Mouse (Mus musculus): ENCODE data around the gene Trpv6.

The Trpv6 gene

DNA sequence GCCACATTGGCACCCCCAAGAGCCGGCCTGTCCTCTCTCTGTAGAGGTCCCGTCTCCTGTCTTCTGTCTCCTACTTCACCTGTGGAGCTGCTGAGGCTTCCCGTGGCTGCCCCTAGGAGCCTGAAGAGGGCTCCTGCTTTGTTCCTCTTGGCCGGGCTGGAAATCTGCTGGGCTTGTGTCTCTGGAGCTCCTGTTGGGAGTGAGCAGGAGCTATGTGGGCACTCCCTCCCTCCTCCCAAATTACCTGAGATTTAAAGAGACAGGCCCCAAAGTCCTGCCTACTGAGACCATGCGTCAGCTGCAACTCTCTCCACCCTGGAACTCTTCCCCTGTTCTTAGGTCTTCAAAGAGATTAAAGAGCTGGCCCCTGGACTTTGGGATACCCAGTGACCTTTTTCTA lies at the start of gene Trpv6:
TSS of gene Trpv6 (minus strand) at position 228 of the 400 bp plus-strand sequence.
- DNase-seq (ENCODE audit: low spot score in 2 of 2): no peak

DNA sequence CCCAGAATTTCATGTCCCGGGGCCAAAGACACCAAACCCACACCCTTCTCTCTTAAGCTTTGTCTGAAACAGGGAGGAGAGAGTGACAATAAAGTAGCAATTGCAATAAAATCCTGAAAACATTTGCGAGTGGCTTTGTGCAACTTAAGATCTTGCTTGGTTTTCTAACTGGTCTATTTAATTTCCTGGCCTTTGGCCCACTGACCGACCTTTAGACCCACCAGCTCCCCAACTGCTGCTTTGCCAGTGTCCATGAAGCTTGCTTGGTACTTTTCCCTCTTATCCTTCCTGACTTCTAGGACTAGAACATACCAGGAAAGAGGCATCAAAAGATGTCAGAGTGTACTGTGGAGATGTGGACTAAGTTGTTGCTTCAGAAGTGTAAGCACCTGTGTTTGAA lies 49.4 kb upstream of the Trpv6 start:
- no peak for DNase-seq (ENCODE audit: low spot score in 2 of 2)

DNA sequence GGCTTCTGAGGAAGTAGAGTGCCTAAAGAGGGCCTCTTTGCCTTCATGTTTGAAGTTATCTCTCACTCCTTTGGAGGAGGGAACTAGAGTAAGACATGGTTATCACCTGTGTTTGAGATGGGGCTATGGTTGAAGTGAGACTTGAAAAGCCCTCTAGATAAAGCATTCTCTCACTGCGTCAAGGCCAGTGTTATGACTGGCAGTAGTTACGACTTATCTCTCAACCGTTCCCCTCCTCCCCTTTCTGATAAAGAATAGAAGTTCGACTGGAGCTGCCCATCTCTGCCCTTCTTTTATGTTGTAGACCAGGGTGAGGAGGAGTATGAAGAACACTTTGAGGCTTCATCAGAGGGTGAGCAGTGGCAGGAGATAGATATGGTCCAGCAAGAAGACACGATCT lies 48.7 kb upstream of the Trpv6 start:
- no peak for DNase-seq (ENCODE audit: low spot score in 2 of 2)

DNA sequence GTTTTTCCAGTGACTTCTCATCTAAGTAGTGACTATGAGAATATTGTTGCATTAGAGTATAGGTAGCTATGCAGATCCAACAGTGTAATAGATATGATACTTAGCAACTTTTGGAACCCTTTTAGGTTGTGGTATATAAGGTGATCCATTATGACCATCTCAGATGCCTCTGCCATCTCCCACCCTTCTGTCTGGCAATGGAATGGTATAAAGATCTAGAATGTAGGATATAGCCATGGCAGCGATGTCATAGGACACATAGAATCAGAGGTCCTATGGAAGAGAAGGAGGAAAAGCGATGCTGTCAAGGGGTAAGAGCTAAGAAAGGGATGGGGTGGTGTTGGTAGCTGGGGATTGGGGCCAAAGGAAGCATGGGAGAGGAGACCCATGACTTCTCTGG lies 47.9 kb upstream of the Trpv6 start, which contains the start of gene Llcfc1:
TSS of gene Llcfc1 (plus strand) at position 301 of the 400 bp plus-strand sequence.
- no peak for DNase-seq (ENCODE audit: low spot score in 2 of 2)

DNA sequence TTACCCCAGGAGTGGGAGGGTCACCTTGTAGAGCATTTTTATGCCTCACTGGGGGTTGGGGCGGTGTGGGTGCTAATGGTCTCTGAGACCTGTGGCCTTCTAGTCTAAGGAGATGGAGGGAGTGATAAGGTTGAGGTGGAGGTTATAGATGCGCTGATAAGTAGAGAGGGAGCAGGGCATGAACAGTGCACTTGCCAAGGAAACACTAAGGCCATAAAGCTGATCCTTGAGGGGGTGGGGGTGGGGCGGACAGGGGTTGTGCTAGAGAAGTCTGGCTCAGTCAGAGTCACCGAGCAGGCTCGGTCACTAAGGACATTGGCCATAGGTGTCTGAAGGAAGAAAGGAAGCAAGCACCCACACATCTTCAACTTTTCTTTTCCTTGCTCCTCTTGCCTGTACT lies 45.5 kb upstream of the Trpv6 start:
- DNase-seq (ENCODE audit: low spot score in 2 of 2): no peak

DNA sequence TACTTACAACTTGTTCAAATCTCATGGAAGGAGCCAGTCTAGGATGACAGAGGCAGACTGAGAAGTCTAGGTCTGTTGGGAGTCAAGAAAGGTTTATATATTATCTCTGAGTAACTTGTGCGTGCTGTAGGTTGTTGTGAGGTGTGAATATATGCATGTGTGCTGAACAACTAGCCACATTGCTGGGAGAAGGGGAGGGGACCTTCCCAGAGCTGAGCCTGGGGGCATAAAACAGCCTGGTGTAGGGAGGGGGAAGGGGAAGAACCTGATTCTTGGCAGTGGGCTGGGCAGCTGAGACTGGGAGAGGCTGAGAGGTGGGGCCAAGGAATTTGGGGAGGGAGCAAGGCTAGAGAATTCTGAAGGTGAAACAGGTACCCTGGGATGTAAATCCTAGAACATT lies 44.5 kb upstream of the Trpv6 start, which contains the start of gene Trpv5:
TSS of gene Trpv5 (minus strand) at position 101 of the 400 bp plus-strand sequence.
- no peak for DNase-seq (ENCODE audit: low spot score in 2 of 2)

DNA sequence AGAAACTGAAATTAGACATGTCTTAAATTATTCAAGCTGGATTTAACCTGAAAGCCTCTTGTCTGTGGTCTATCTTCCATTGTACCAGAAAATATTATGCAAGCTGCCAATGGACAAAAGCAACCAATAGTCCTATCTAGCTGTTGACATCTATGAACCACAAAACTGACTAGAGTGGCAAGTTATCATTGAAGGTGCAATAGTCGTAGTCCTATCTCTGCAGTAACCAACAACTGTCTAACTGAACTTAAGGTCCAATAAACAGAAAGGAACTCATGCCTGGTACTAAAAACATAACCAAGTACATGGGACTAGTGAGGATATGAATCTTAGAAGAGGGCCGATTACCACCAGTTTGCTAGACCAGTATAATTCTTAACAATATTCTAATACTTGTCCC lies 40.3 kb upstream of the Trpv6 start:
- no peak for DNase-seq (ENCODE audit: low spot score in 2 of 2)

DNA sequence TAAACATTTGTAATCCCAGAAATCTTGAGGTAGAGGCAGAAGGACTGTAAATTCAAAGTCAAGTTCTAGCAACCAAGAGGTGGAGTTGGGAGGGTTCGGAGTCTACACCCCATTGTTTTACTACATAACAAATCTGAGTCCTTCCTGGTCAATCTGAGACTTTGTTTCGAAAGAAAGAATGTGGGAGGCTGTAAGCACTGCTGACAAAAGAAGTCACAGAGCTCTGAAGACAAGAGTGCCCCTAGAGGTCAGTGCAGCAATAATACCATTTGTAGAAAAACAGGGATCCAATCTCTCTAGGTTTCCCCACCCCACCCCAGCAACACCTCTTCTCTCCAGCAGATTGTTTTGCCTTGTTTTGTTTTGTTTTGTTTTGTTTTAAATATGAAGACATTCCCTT lies 26.1 kb upstream of the Trpv6 start:
- DNase-seq (ENCODE audit: low spot score in 2 of 2): no peak

DNA sequence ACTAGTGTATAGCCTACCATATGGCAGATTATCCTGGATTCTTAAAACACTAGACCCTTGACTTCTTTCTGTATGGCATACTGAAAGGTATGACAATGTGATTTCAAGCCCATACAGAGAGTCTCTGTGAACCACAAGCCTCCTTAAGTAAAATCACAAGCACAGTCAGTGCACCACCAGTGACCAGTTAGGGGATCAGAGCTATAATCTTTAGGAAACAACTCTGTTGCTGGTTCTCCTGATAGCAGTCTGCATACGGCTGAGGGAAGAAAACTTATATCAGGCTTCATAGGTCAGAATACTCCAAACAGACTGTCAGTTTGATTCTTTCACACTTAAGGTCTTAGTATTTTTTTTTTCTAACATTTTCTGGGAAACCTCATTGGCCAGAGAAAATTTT lies 22.3 kb upstream of the Trpv6 start:
- no peak for DNase-seq (ENCODE audit: low spot score in 2 of 2)

DNA sequence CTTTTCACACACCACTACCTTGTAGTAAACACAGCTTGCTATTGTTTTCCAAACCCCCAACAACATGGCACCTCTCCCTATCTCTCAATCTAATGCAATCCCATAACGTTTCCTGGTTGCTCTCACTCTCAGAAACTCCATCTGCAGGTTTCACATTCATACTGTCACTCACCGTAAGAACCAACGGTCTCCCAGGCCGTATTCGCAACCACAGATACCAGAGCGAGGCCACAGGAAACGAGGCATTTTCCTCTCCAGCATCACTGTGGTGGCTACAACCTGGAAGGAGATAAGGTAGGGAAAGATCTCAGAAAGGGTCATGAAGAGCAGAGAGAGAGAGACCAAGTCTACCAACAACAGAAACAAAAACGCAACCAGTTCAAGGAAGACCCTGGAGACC lies 18.4 kb upstream of the Trpv6 start:
- DNase-seq (ENCODE audit: low spot score in 2 of 2): no peak

DNA sequence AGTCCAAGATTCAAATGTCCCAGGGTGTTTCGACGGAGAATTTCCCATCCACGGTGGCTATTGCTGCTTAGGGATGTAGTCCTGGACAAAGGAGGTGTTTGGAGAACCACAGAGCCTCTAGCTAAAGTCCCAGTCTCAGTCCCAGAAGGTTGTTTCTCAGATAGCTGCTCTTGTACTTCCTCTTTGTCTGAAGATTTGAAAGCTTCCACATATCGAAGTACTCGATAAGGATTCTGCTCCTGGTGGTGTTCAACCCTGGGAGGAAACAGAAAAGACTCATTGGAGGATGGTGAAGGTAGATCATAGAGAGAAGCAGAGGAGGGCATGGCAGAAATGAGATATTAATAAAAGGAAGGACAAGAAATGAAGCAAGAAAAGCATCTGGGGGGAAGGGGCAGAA lies 17.0 kb upstream of the Trpv6 start:
- DNase-seq (ENCODE audit: low spot score in 2 of 2): no peak

DNA sequence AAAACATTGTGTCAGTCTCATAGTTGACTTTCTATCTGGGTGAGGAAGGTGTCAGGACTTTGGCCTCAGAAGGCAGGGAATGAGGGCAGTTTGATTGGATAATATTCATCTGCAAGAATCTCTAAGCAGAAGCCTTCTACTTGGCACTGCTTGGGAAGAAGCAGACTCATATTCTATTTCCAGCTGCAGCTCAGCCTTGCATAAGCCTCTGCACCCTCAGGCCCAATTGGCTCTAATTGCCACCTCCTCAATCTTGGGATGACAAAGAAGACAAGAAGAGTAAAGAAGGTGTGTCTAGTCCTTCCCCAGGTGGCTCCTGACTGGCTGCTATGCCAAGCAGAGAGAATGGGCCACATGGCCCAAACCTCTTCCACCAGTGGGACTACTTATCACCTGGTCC lies 10.5 kb upstream of the Trpv6 start:
- no peak for DNase-seq (ENCODE audit: low spot score in 2 of 2)

DNA sequence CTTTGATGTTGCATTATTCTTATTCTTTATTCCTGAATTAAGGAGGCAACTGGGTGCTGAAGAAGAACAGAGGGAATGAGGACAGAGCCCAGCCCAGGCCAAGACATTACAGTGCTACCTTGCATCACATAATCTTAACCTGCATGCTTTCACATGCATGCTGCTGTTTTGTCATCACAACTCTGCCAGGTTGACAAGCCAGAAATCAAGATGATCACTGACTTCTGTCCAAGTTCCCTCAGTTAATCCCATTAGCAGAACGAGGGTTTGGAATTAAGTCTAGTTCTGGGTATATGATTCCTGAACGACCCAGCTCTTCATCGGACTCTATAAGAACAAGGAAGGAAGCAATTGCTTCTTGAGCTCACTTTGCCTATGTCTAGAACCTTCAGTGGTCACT lies 10.0 kb upstream of the Trpv6 start:
- no peak for DNase-seq (ENCODE audit: low spot score in 2 of 2)

DNA sequence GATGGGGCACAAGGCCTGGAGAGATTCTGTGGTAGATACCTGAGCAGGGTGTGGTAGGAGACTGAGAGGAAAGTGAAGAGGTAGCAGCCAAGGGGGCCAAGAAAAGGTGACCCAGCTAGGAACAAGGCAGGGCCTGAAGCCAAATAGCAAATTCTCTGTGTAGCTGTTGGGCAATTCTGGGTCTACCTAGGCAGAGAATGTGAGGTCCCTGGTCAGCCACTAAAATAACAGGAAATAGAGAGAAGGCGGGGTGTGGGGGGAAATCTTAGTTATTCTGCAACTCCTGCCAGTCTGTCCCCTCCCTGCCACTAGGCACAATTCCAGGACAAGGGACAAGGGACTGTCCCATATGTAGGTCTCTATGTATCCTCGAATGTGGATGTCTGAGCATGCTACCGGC lies 7.0 kb upstream of the Trpv6 start:
- DNase-seq (ENCODE audit: low spot score in 2 of 2): no peak

DNA sequence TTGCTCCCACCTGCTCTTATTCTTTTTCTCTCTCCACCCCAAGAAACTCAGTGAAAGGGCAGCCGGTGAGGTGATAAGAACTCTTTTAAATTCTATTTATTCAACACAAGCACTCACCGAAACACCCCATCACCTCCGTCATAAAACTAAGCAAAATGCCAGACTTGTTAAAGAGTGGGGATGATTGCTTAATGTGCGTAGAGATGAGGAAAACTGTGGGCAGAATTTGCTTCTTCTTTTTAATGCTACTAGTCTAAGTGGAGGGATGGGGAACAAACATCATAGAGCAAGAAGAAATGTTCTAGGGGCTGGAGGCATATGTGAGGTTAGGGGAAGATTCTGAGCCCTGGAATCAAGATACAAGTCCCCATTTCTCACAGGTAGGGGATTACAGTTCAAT lies 6.6 kb upstream of the Trpv6 start:
- DNase-seq (ENCODE audit: low spot score in 2 of 2): no peak

DNA sequence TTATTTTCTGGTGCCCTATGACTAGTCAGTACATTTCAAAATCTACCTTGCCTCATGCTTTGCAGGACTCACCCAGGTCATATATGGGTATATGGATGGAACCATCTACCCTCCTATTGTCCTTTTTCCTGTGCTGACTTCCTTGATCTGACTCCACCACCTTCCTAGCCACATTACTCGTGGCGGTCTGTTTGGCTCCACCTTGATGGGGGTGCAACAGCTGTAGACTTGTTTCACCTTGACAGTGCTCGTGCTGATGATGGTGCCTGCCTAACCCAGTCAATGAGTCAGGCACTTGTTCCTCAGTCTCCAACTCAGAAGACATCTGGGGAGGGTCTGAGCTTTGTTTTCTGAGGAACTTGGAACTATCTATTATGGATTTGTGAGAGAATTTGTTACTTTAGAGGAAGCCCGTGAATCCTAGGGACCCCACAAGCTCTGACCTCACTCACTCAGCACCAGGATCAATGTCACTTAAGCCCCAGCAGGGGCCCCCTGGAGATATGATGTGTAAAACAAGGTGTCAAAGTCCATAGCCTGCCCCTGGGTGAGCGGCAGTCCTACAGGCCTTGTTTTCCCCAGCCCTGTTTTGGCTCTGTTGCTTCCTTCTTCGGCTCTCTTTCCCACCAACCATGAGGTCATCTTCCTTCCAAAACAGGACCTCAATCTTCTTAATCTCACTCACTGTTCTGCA lies 5.1 kb upstream of the Trpv6 start:
- no peak for DNase-seq (ENCODE audit: low spot score in 2 of 2)

DNA sequence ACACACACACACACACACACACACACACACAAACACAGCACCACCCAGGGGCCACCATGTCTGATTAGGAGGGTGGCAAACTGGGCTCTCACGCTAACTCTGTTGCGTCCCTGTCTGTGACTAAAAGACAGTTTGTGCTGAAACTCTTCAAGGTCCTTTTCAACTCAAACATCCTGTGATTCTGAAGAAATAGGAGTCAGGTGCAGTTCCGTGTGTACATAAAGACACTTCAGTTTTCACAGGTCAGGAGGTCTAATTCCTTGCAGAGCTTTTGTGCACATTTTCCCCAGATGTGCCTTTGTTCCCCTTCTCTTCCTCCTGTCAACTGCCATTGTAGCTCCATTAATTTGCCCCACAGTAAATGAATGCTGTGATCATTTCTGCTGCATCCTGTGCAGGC lies 4.2 kb upstream of the Trpv6 start:
- DNase-seq (ENCODE audit: low spot score in 2 of 2): no peak

DNA sequence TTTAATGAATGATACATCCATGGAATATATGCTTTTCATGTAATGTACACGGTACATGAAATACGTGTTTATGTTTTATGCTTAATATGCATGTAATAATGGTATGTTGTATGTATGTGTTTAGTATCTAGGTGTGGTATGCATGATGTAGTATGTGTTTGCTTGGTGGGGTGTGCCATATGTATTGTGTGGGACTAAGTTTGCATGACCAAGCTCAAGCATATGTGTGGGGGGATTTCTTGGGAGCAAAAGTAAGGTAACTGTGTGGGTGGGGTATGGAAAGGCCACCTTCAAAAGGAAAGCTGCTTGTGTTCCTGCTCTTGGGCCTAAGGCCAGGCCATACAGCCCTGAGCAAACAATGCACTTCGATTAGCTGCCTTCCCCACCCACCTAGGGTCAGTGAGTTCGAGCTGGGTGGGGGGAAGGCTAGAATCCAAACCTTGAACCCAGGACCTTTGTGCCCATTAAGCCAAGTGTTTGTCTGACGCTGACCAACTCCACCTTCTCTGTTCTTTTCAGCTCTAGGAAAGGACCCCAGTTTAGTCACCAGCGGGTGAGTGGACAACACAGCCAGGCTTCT lies 1.8 kb upstream of the Trpv6 start:
- DNase-seq (ENCODE audit: low spot score in 2 of 2): no peak

DNA sequence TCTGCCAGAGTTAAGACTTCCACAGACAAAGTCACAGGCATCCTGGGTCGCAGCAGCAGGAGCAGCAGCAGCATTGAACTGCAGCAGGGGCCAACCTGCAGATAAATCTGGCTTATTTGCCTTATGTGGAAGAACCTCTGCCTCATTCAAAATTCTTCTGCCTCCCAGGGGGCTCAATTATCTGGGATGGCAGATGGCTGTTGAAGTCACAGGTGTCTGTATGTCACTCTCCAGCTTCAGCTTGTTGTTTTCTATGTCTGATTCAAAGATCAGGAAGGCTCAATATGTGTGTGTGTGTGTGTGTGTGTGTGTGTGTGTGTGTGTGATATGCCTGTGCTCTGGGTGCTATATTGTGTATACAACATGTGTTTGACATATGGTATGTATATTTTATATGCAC lies 1.2 kb upstream of the Trpv6 start:
- no peak for DNase-seq (ENCODE audit: low spot score in 2 of 2)

DNA sequence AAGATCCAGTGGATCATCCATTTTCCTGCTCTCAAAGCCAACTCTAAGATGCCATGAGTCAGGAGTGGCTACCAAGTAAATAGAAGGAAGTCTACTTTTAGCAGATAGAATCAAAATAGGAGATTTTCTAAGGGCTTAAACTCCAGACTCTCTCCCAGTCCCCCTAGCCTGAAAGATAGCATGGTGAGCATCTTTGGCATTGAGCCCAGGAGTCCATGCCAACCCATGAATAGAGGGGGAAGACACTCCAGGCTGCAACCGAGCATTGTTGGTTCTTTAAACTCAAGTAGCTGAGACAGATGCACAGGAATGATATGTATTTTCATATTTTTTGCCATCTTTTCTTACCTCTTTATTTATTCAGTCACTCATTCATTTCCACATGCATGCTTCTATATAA lies 994 bp downstream of the Trpv6 start:
- DNase-seq (ENCODE audit: low spot score in 2 of 2): no peak

DNA sequence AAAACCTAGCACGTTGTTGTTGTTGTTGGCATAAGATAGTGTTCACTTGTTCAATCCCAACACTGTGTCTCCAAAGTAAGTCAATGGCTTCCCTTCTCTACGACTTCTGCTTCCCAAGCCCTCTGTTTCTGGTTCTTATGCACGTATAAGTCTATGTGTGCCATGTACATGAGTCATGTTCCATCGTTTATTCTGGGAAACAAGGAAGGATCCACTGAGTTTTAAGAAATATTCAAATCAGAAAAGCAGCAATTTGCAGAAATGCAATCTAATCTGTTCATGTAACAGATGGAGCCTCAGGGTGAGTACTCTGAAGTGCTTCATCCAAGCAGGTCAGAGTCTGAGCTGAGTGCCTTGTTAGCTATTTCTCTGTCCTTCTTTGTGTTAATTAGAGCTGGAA lies 4.7 kb downstream of the Trpv6 start:
- no peak for DNase-seq (ENCODE audit: low spot score in 2 of 2)

DNA sequence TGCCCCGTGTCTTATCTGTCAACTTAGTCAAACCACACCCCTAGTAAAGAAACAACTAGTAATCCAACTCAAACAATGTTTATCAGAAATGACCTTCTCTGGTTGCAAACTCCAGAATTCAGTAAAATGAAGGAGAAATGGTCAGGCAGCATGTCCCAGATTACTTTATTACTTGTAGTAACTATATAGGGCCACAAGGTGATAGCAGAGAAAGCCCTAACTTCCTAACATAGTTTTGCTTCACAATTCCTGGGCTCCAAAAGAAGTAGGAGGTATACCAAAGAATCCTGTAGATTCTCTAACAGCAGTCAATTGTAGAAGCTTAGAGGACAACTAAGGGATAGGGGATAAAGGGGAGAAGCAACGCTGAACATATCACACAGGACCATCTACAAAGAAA lies 5.4 kb downstream of the Trpv6 start:
- DNase-seq (ENCODE audit: low spot score in 2 of 2): no peak

DNA sequence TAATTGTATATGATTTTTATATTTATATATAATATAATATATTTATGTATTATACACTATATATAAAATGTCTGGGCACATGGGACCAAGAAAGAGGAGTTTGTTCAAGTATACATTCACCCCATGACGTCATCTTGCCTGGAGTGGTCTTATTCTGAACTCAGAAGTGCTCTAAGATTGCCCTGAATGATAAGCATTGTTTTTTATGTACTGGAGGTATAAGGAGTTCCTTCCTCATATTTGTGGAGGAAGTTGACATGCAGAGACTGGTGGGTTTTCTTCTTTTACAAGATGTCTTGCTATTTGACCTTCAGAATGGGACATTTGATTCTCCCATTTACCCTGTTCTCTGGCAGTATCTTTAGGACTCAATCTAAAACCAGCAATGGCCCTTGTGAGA lies 8.0 kb downstream of the Trpv6 start:
- DNase-seq (ENCODE audit: low spot score in 2 of 2): no peak

DNA sequence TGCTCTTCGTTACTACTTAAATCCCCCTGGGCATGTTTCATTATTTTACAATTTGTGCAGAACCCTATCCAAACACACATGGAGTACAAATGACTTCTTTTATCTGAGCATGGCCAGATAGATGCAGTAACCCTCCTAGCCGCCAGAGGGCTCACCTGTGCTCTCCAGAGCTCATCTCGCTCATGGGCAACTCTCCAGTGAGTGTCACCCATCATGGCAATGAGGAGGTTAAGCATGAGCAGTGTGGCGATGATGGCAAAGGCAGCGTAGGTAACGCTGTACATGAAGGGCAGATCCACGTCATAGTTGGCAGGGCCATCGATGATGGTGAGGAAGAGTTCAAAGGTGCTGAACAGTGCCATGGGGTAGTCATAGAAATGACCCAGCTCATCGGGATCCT lies 13.5 kb downstream of the Trpv6 start:
- DNase-seq (ENCODE audit: low spot score in 2 of 2): no peak
